Mouse (Mus musculus): ENCODE measurements around the gene Slc38a8. TPM values are rescaled to one million over a fixed set of nuclear protein-coding genes. Genes with fewer than 3 reads are reported as not detected.
A peak's percentile ranks its signal among the peaks of the same experiment; 100 is the strongest.

The Slc38a8 gene
- total and polyA plus RNA-seq, 3 experiments: not detected

- Histone ChIP-seq H3K9me3 (replicated peaks; ENCODE audit: insufficient read depth, low read length) (no peaks in the 10 kb centered on the region), H3K4me3 (ENCODE audit: control insufficient read depth in 1 of 2, insufficient read depth in 1 of 2, low read depth in 2 of 2, low read length in 2 of 2) (no peak overlapping the region), H3K36me3 (ENCODE audit: control insufficient read depth in 1 of 2, insufficient read depth in 2 of 2, low read length in 2 of 2) (no peaks in the 10 kb centered on the region), H3K79me2 (ENCODE audit: control insufficient read depth, insufficient read depth, low read length, poor library complexity) (no peaks in the 10 kb centered on the region), H3K9ac (ENCODE audit: control insufficient read depth, low read depth, low read length, poor library complexity, severe bottlenecking) (no peak overlapping the region), H3K27ac (ENCODE audit: control insufficient read depth, low read depth, low read length) (no peak overlapping the region), H3K27me3 (ENCODE audit: control insufficient read depth in 1 of 2, insufficient read depth in 2 of 2, low read length in 2 of 2) (peaks cover 0 to 4% of the 10 kb centered on the region in 2 experiments; a peak in 3 of 4 replicates), H3K4me1 (ENCODE audit: control insufficient read depth in 1 of 2, insufficient read depth in 2 of 2, low read length in 2 of 2) (0 out of 4 replicates have a peak, but pooled peaks cover 0 to 4% of the 10 kb centered on the region in 2 experiments)
- TF ChIP-seq TBP (IDR thresholded peaks at IDR 0.05; ENCODE audit: low read depth, low read length) (peak; percentile 46; the same call in 1 of the 2 replicates), EP300 (IDR thresholded peaks at IDR 0.05; ENCODE audit: low read depth in 1 of 2, low read length in 2 of 2) (no peak)
- peak; percentile 55 for DNase-seq (ENCODE audit: low read depth, low spot score)
These were observed 41.8 kb downstream of the Slc38a8 start for GRCm38 (mm10) chr8:119459724-119460123.

GRCm38 (mm10) chr8:119456045-119456444, 45.5 kb downstream of the Slc38a8 start:
- Histone ChIP-seq H3K79me2 (ENCODE audit: control insufficient read depth, insufficient read depth, low read length, poor library complexity) (no peaks in the 10 kb centered on the region), H3K27me3 (ENCODE audit: control insufficient read depth in 1 of 2, insufficient read depth in 2 of 2, low read length in 2 of 2) (peaks cover 0 to 10% of the 10 kb centered on the region in 2 experiments; a peak in 3 of 4 replicates), H3K36me3 (ENCODE audit: control insufficient read depth in 1 of 2, insufficient read depth in 2 of 2, low read length in 2 of 2) (no peaks in the 10 kb centered on the region), H3K4me3 (ENCODE audit: control insufficient read depth in 1 of 2, insufficient read depth in 1 of 2, low read depth in 2 of 2, low read length in 2 of 2) (no peak overlapping the region), H3K27ac (ENCODE audit: control insufficient read depth, low read depth, low read length) (no peak overlapping the region), H3K4me1 (ENCODE audit: control insufficient read depth in 1 of 2, insufficient read depth in 2 of 2, low read length in 2 of 2) (no peaks in the 10 kb centered on the region), H3K9ac (ENCODE audit: control insufficient read depth, low read depth, low read length, poor library complexity, severe bottlenecking) (no peak overlapping the region), H3K9me3 (replicated peaks; ENCODE audit: insufficient read depth, low read length) (no peaks in the 10 kb centered on the region)
- no peak for TF ChIP-seq POLR2AphosphoS2 (IDR thresholded peaks at IDR 0.05; ENCODE audit: low read length)
- no peak for TF ChIP-seq MAX (IDR thresholded peaks at IDR 0.05; ENCODE audit: low read length)
- TF ChIP-seq POLR2A (IDR thresholded peaks at IDR 0.05; ENCODE audit: control insufficient read depth in 1 of 2, insufficient read depth in 1 of 2, low read depth in 1 of 2, low read length in 2 of 2, poor library complexity in 1 of 2): no peak
- no peak for TF ChIP-seq EP300 (IDR thresholded peaks at IDR 0.05; ENCODE audit: low read depth in 1 of 2, low read length in 2 of 2)
- TF ChIP-seq ZKSCAN1 (IDR thresholded peaks at IDR 0.05; ENCODE audit: low read depth, low read length): no peak
- DNase-seq (ENCODE audit: low read depth, low spot score): no peak

DNA sequence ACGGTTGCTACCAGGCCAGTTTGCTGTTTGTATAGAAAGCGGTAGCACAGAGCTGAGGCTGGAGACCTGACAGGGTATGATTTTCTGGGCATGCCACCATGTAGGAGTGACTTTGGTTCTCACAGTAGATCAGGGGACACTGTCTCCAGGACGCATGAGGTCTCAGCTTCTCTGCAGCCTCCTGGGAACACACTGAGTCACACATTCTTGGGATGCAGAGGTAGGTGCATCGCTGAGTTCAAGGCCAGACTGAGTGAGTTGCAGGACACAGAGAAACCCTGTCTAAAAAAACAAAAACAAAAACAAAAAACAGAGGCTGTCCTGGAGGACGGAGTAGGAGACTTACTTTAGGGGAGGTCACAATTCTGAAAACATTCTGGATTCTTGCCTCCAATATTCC, 48.6 kb downstream of the Slc38a8 start:
- H3K27ac ChIP-seq (ENCODE audit: control insufficient read depth, low read depth, low read length): no peak overlapping the region
- H3K27me3 ChIP-seq (ENCODE audit: control insufficient read depth in 1 of 2, insufficient read depth in 2 of 2, low read length in 2 of 2): peaks cover 0 to 8% of the 10 kb centered on the region in 2 experiments; a peak in 3 of 4 replicates
- no peaks in the 10 kb centered on the region for H3K36me3 ChIP-seq (ENCODE audit: control insufficient read depth in 1 of 2, insufficient read depth in 2 of 2, low read length in 2 of 2)
- H3K4me1 ChIP-seq (ENCODE audit: control insufficient read depth in 1 of 2, insufficient read depth in 2 of 2, low read length in 2 of 2): no peaks in the 10 kb centered on the region
- H3K9me3 ChIP-seq (replicated peaks; ENCODE audit: insufficient read depth, low read length): no peaks in the 10 kb centered on the region
- H3K79me2 ChIP-seq (ENCODE audit: control insufficient read depth, insufficient read depth, low read length, poor library complexity): no peaks in the 10 kb centered on the region
- H3K9ac ChIP-seq (ENCODE audit: control insufficient read depth, low read depth, low read length, poor library complexity, severe bottlenecking): no peak overlapping the region
- TF ChIP-seq KAT2A (conservative IDR thresholded peaks at IDR 0.05; ENCODE audit: low read depth, low read length) (no peak), RAD21 (IDR thresholded peaks at IDR 0.05; ENCODE audit: low read depth, low read length) (no peak), USF1 (IDR thresholded peaks at IDR 0.05; ENCODE audit: low read depth, low read length) (no peak), MAZ (IDR thresholded peaks at IDR 0.05; ENCODE audit: low read depth, low read length) (no peak), ELF1 (IDR thresholded peaks at IDR 0.05; ENCODE audit: low read depth, low read length) (no peak), MAX (IDR thresholded peaks at IDR 0.05; ENCODE audit: low read length) (no peak), BHLHE40 (IDR thresholded peaks at IDR 0.05; ENCODE audit: borderline replicate concordance, low read depth, low read length) (no peak), MAFK (IDR thresholded peaks at IDR 0.05; ENCODE audit: borderline replicate concordance, low read depth, low read length) (no peak), UBTF (IDR thresholded peaks at IDR 0.05; ENCODE audit: borderline replicate concordance, insufficient read depth, low read depth, low read length) (no peak), POLR2A (IDR thresholded peaks at IDR 0.05; ENCODE audit: control insufficient read depth in 1 of 2, insufficient read depth in 1 of 2, low read depth in 1 of 2, low read length in 2 of 2, poor library complexity in 1 of 2) (no peak), E2F4 (IDR thresholded peaks at IDR 0.05; ENCODE audit: borderline replicate concordance, low read depth, low read length) (no peak), MEF2A (IDR thresholded peaks at IDR 0.05; ENCODE audit: extremely low read depth, insufficient replicate concordance, low read depth, low read length, poor library complexity, severe bottlenecking) (no peak), GATA1 (IDR thresholded peaks at IDR 0.05; ENCODE audit: low read depth, low read length) (no peak), ZNF384 (IDR thresholded peaks at IDR 0.05; ENCODE audit: low read depth, low read length) (no peak), NRF1 (IDR thresholded peaks at IDR 0.05; ENCODE audit: insufficient read depth, low read depth, low read length, poor library complexity, severe bottlenecking) (no peak)
- no peak overlapping the region for H3K4me3 ChIP-seq (ENCODE audit: control insufficient read depth in 1 of 2, insufficient read depth in 1 of 2, low read depth in 2 of 2, low read length in 2 of 2)
- no peak for DNase-seq (ENCODE audit: low read depth, low spot score)
